1 mouse cellular context compared by ENCODE assay signal in the genomic region with DNA sequence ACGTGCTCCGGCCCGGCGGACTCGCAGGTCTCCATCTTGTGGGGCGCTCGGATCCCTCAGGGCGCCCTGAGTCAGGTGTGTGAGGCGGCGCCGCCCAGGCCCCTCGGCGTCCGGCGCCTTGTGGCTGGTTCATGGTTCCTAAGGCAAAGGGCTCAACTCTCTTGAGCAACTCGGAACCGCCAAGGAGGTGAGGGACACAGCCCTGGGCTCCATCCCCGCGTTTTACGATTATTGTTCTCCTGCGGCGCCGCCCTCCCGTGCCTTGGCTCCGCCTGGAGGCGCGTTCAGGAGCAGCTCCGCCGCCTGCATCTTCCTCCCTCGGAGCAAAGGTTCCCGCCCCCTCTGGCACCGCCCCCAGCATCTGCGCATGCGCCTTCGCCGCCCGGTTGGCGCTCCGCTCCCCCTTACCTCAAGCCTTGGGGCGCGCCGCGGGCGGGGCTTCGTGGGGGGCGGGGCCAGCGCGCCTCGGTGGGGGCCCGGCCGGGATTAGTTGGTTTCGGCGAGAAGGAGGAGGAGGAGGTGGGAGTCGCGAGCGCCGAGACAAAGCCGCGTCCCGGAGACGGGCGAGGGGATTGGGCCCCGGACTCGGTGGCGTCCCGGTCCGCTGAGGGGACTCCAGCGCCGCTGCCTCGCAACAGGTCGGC.
A peak's percentile ranks its signal among the peaks of the same experiment; 100 is the strongest.
TF ChIP-seq lines count a peak whose summit lies in the region.

Gene Trp53bp2, plus strand, starts transcription at position 489 of the 644 bp plus-strand sequence.

TF ChIP-seq in CH12.LX, 34 proteins besides CTCF, POLR2A, EP300 and RAD21 (continued from another document):
- TF ChIP-seq BHLHE40 (IDR thresholded peaks at IDR 0.05; ENCODE audit: low read depth, low read length) (0 out of 2 replicates have a peak, but pooled peaks have one; percentile 15), NRF1 (IDR thresholded peaks at IDR 0.05; ENCODE audit: low read depth, low read length) (peak; percentile 90), MYC (IDR thresholded peaks at IDR 0.05; ENCODE audit: low read depth, low read length) (no peak), RCOR1 (conservative IDR thresholded peaks at IDR 0.05; ENCODE audit: low read depth, low read length) (no peak), TCF12 (IDR thresholded peaks at IDR 0.05; ENCODE audit: low read depth, low read length) (peak; percentile 56), ELF1 (IDR thresholded peaks at IDR 0.05; ENCODE audit: low read depth, low read length) (peak; percentile 59)
